Mouse (Mus musculus) heart, embryonic 13.5 days (tissue): ENCODE data around the gene Wipi2. TPM values are rescaled to one million over a fixed set of nuclear protein-coding genes. Genes with fewer than 3 reads are reported as not detected.

Source experiments
- ATAC-seq: fragments of 200-750 bp; cut with Nextera tagmentation; 2 replicates; pipeline ENCODE4 v1.8.0; 2017; ENCODE audit warnings: moderate TSS enrichment; ENCODE audit not compliant: insufficient number of reproducible peaks, low FRiP score, low TSS enrichment; ENCODE audit errors: extremely low read depth
- H3K27ac ChIP-seq: fragments of 300-500 bp; sonication (generic); replicated peaks from 2 replicates; pipeline ENCODE4 v1.5.1; 2015; ENCODE audit warnings: moderate library complexity, mild to moderate bottlenecking, inconsistent platforms
- H3K27me3 ChIP-seq: fragments of 300-500 bp; sonication (generic); replicated peaks from 2 replicates; pipeline ENCODE4 v1.6.1; 2015; ENCODE audit warnings: mild to moderate bottlenecking, inconsistent platforms
- H3K36me3 ChIP-seq: fragments of 300-500 bp; sonication (generic); 2 replicates; pipeline ENCODE4 v1.6.1; 2015; ENCODE audit warnings: mild to moderate bottlenecking, inconsistent platforms
- H3K4me1 ChIP-seq: fragments of 300-500 bp; sonication (generic); 2 replicates; pipeline ENCODE4 v1.6.1; 2015; ENCODE audit warnings: inconsistent platforms
- H3K4me2 ChIP-seq: fragments of 300-500 bp; sonication (generic); 2 replicates; pipeline ENCODE4 v1.6.1; 2015; ENCODE audit warnings: inconsistent platforms, mild to moderate bottlenecking, moderate library complexity
- H3K4me3 ChIP-seq: fragments of 300-500 bp; sonication (generic); 2 replicates; pipeline ENCODE4 v1.5.1; 2015; ENCODE audit warnings: moderate library complexity, mild to moderate bottlenecking, inconsistent platforms
- H3K9ac ChIP-seq: fragments of 300-500 bp; sonication (generic); 2 replicates; pipeline ENCODE4 v1.6.1; 2015; ENCODE audit warnings: inconsistent platforms, mild to moderate bottlenecking, moderate library complexity
- H3K9me3 ChIP-seq: fragments of 300-500 bp; sonication (generic); 2 replicates; pipeline ENCODE4 v1.6.1; 2016; ENCODE audit warnings: inconsistent platforms
- WGBS: fragments of 180-500 bp; shearing (Covaris S2); methylation state at CpG from one replicate; pipeline ENCODE4 v1.1.7; 2015; ENCODE audit warnings: mixed read lengths; 5-methylcytosine and 5-hydroxymethylcytosine counted together
- polyA plus RNA-seq: library from polyadenylated mRNA; unstranded; fragments of >200 nt; fragmentation: Nextera tagmentation; extraction: Ambion mirVana; gene quantifications from 2 replicates; pipeline ENCODE4 v1.2.1, GENCODE M21; 2015

The Wipi2 gene
- polyA plus RNA-seq, 1 experiment from 2014 or later: 25.8 TPM

GRCm38 (mm10) chr5:142608989-142609325 is 18.5 kb upstream of the Wipi2 start:
- Histone ChIP-seq H3K27me3 (peaks cover 54% of the 10 kb centered on the region), H3K9me3 (no peaks in the 10 kb centered on the region), H3K27ac (no peak overlapping the region), H3K4me2 (peak overlapping the region; percentile 77), H3K9ac (peak overlapping the region; percentile 74), H3K4me1 (peaks cover 10% of the 10 kb centered on the region), H3K36me3 (no peaks in the 10 kb centered on the region), H3K4me3 (peak overlapping the region; percentile 48)
- 9% methylated on average over 4 of the region's 4 CpGs for WGBS
- ATAC-seq: no peak

DNA sequence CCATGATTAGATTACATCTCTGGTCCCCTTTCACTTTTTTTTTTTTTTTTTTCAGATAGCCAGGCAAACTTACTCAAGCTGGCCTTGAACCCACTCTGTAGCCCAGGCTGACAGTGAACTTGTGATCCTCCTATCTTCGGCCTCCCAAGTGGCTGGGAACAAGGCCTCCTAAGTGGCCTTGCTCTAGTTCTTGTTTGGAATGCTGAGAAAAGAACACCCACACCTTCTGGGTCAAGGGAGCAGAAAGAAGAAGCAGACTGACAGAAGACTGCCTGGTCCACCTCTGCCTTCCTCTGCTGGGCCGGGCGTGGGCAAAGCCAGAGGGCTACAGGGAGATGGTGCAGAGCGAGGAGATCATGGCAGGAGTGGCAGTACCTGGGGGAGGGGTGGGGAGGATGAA is 17.1 kb upstream of the Wipi2 start:
- no peak overlapping the region for H3K4me2 ChIP-seq
- H3K4me3 ChIP-seq: no peak overlapping the region
- H3K9ac ChIP-seq: no peak overlapping the region
- no peak for ATAC-seq
- no peak overlapping the region for H3K27ac ChIP-seq
- no peaks in the 10 kb centered on the region for H3K9me3 ChIP-seq
- 69% methylated on average over 4 of the region's 4 CpGs for WGBS
- H3K4me1 ChIP-seq: peaks cover 10% of the 10 kb centered on the region
- peaks cover 44% of the 10 kb centered on the region for H3K27me3 ChIP-seq
- no peaks in the 10 kb centered on the region for H3K36me3 ChIP-seq

- H3K9me3 ChIP-seq: no peaks in the 10 kb centered on the region
- 67% methylated on average over 3 of the region's 3 CpGs for WGBS
- ATAC-seq: no peak
These were observed 13.0 kb upstream of the Wipi2 start for GRCm38 (mm10) chr5:142614513-142614912.

DNA sequence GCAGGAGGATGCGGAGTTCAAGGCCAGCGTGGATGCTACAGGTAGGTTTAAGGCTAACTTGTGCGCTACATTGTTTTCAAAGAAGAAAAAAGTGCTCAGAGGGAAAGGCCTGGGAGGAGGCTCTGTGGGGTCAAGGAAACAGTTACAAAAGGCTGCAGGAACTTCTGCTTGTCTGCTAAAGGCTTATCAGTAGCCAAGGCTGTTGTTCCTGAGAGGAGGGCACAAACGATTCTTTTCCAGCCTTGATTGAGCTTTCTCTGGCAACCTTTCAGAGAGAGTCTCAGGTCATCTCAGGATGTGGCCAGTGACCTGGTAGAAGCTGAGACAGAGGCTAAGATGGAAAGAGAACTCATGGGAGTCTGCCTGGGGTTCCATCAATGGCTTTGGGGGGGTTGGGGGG is 11.9 kb upstream of the Wipi2 start:
- no peak overlapping the region for H3K27ac ChIP-seq
- H3K4me3 ChIP-seq: no peak overlapping the region
- no peaks in the 10 kb centered on the region for H3K36me3 ChIP-seq
- no peak overlapping the region for H3K9ac ChIP-seq
- H3K27me3 ChIP-seq: peaks cover under 1% of the 10 kb centered on the region
- 75% methylated on average over 4 of the region's 4 CpGs for WGBS
- H3K4me2 ChIP-seq: no peak overlapping the region
- ATAC-seq: no peak
- no peaks in the 10 kb centered on the region for H3K4me1 ChIP-seq
- no peaks in the 10 kb centered on the region for H3K9me3 ChIP-seq

More at GRCm38 (mm10) chr5:142614513-142614912, 13.0 kb upstream of the Wipi2 start:
- H3K4me2 ChIP-seq: no peak overlapping the region
- H3K4me1 ChIP-seq: no peaks in the 10 kb centered on the region
- H3K27ac ChIP-seq: no peak overlapping the region
- no peak overlapping the region for H3K9ac ChIP-seq
- H3K4me3 ChIP-seq: no peak overlapping the region
- H3K27me3 ChIP-seq: peaks cover 12% of the 10 kb centered on the region
- H3K36me3 ChIP-seq: no peaks in the 10 kb centered on the region

DNA sequence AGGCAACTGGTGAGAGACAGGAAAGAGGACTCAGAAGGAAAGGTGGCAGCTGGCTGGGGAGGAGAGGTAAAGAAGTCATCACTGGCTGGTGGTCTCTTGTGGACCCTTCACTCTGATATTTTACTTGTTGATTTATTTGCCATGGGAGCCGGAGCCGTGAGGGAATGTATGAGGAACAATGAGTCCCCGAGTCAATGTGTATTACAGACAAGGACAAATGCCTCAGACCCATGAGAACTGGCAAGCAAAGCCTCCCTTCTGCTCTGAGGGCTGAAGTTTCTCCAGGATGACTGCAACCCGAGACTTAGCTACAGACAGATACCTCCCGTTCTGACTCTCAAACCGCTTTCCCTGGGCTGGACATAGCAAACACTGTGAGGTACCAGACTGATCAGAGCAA is 11.2 kb upstream of the Wipi2 start:
- H3K4me3 ChIP-seq: no peak overlapping the region
- 51% methylated on average over 6 of the region's 6 CpGs for WGBS
- no peak overlapping the region for H3K27ac ChIP-seq
- H3K4me2 ChIP-seq: no peak overlapping the region
- H3K36me3 ChIP-seq: no peaks in the 10 kb centered on the region
- no peak overlapping the region for H3K9ac ChIP-seq
- H3K27me3 ChIP-seq: no peaks in the 10 kb centered on the region; the same call in 1 of the 2 replicates
- H3K9me3 ChIP-seq: no peaks in the 10 kb centered on the region
- no peak for ATAC-seq
- no peaks in the 10 kb centered on the region for H3K4me1 ChIP-seq

DNA sequence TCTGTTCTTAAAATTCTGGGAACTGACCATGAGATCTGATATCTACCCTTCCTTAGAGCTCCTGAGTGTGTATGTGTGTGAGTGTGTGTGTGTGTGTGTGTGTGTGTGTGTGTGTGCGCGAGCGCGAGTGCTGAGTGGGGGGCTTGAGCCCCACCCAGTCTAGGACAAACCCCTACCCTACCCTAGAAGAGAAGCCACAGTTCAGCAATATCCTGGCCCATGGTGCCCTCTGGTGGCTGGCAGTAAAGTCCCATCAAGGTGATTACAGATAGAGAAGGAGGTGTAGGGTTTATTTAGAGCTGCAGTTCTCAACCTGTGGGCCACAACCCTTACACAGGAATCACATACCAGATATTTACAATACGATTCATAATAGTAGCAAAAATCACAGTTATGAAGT is 7.6 kb upstream of the Wipi2 start:
- no peak for ATAC-seq
- Histone ChIP-seq H3K4me1 (no peaks in the 10 kb centered on the region), H3K4me3 (no peak overlapping the region), H3K4me2 (no peak overlapping the region), H3K36me3 (no peaks in the 10 kb centered on the region), H3K27ac (no peak overlapping the region), H3K9me3 (no peaks in the 10 kb centered on the region), H3K9ac (no peak overlapping the region), H3K27me3 (peaks cover under 1% of the 10 kb centered on the region; the same call in 1 of the 2 replicates)
- 19% methylated on average over 5 of the region's 5 CpGs for WGBS

GRCm38 (mm10) chr5:142621421-142621820 is 6.1 kb upstream of the Wipi2 start:
- Histone ChIP-seq H3K27me3 (peaks cover 15% of the 10 kb centered on the region), H3K4me3 (no peak overlapping the region), H3K27ac (no peak overlapping the region), H3K9ac (no peak overlapping the region), H3K4me2 (no peak overlapping the region), H3K9me3 (no peaks in the 10 kb centered on the region), H3K4me1 (no peaks in the 10 kb centered on the region), H3K36me3 (no peaks in the 10 kb centered on the region)
- ATAC-seq: no peak
- WGBS: 55% methylated on average over 2 of the region's 2 CpGs

- H3K27me3 ChIP-seq: peaks cover 16% of the 10 kb centered on the region
- no peak overlapping the region for H3K9ac ChIP-seq
- WGBS: 57% methylated on average over 1 of the region's 1 CpGs
- H3K36me3 ChIP-seq: no peaks in the 10 kb centered on the region
- no peak for ATAC-seq
- H3K4me2 ChIP-seq: no peak overlapping the region
- H3K9me3 ChIP-seq: no peaks in the 10 kb centered on the region
- no peak overlapping the region for H3K27ac ChIP-seq
- no peaks in the 10 kb centered on the region for H3K4me1 ChIP-seq
- no peak overlapping the region for H3K4me3 ChIP-seq
These were observed 5.4 kb upstream of the Wipi2 start for GRCm38 (mm10) chr5:142622134-142622533.

DNA sequence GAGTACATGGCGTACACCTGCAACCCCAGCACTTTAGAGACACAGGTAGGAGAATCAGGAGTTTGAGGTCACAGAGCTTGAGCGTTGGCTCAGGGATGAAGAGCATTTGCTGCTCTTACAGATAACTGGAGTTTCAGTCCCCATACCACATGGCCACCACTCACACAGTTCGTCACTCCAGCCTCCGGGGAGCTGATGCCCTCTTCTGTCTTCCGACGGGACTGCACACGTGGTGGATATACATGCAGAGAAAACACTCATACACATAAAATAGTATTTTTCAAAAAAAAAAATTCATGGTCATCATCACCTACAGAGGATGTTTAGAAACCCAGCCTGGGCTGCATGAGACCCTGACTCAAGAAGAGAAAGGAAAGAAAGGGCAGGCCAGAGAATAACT is 4.4 kb upstream of the Wipi2 start:
- H3K36me3 ChIP-seq: no peaks in the 10 kb centered on the region
- H3K27ac ChIP-seq: no peak overlapping the region
- H3K4me1 ChIP-seq: peaks cover 4% of the 10 kb centered on the region
- no peak overlapping the region for H3K9ac ChIP-seq
- no peak overlapping the region for H3K4me3 ChIP-seq
- no peak overlapping the region for H3K4me2 ChIP-seq
- ATAC-seq: no peak
- peaks cover 16% of the 10 kb centered on the region for H3K27me3 ChIP-seq
- 82% methylated on average over 7 of the region's 7 CpGs for WGBS
- H3K9me3 ChIP-seq: no peaks in the 10 kb centered on the region

DNA sequence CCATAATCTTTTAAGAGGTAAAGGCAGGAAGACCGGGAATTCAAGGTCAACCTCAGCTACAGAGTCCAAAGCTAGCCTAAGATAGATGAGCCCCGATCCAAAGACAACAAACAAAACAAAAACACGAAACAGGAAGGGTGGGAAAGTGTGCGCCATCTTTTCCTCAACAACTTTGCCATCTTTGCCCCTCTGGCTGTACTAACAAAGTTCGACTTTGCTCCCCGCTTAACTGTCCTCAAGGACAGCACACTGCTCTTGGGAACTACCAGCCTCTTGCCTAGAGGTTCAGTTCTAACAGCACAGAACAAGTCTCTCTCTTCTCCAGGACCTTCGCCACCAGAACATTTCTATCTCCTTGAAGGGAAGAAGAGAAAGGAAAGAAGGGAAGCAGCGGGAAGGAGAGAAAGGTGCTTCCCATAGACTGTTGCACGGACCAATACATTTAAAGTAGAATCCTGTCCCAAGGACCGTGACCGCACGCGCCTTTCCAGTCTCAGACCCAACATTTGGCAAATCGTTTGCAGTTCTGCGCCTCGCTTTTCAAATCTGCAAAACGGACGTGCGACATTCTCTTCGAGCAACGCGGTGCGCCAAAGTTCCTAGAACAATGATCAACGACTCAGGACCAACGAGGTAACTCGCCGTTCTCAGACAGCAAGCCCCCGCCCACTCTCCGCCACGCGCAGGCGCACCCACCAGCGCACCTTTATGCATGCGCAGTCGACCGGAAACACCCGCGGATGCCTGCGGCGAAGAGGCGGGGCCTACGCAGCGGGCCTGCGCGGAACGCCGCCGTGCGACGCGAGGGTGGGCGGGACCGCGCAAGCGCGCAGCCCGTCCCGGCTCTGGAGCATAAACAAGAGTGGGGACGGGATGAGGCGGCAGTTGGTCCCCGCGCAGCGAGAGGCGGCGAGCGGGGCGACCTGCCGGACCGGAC is 1.5 kb downstream of the Wipi2 start:
- Histone ChIP-seq H3K9ac (peak overlapping the region; percentile 96), H3K27ac (peak overlapping the region; percentile 94), H3K4me3 (peak overlapping the region; percentile 92), H3K36me3 (peaks cover 13% of the 10 kb centered on the region), H3K9me3 (no peaks in the 10 kb centered on the region), H3K4me1 (peaks cover 22% of the 10 kb centered on the region), H3K27me3 (peaks cover 16% of the 10 kb centered on the region), H3K4me2 (peak overlapping the region; percentile 92)
- WGBS: under 1% methylated on average over 69 of the region's 69 CpGs
- ATAC-seq: peak; percentile 97

DNA sequence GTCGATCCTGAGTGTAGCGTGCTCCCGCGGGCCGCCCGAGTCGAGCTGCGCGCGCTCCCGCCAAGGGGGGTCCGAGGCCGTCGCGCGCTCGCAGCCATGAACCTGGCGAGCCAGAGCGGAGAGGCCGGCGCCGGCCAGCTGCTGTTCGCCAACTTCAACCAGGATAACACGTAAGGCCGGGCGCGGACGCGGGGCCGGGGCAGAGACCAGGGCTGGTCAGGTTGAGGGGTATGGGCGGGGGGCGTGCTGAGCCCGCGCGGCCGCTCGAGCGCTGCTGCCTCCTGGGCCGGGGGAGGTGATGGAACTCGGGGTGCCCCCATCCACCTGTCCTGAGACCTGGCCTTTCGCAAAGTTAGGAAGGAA is 2.1 kb downstream of the Wipi2 start:
- no peaks in the 10 kb centered on the region for H3K9me3 ChIP-seq
- under 1% methylated on average over 40 of the region's 41 CpGs for WGBS
- ATAC-seq: peak; percentile 58
- H3K4me3 ChIP-seq: peak overlapping the region; percentile 92
- H3K9ac ChIP-seq: peak overlapping the region; percentile 96
- peak overlapping the region; percentile 83 for H3K27ac ChIP-seq
- H3K36me3 ChIP-seq: peaks cover 19% of the 10 kb centered on the region
- peaks cover 16% of the 10 kb centered on the region for H3K27me3 ChIP-seq
- peak overlapping the region; percentile 92 for H3K4me2 ChIP-seq
- H3K4me1 ChIP-seq: peaks cover 22% of the 10 kb centered on the region

DNA sequence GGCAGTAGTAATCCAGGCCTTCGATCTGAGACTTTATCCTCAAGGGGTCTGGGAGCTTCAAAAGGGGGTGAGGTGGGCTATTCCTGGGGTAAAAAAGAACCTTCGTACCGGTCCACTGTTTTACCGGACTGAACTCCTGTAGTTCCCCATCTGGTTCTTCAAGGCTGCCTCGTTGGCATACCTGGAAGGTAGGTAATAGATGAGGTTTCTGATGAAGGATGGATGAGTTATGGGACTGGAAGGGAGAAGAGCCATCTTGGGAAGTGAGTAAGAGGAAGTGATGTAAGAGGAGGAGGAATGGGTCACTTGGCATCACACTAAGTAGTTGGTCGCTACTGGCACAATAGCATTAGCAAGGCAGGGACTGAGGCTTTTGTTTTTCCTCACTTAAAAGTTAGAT is 2.7 kb downstream of the Wipi2 start:
- no peak for ATAC-seq
- Histone ChIP-seq H3K4me2 (peak overlapping the region; percentile 92), H3K36me3 (peaks cover 24% of the 10 kb centered on the region), H3K9ac (peak overlapping the region; percentile 96), H3K4me3 (peak overlapping the region; percentile 92), H3K27ac (peak overlapping the region; percentile 83; the same call in 1 of the 2 replicates), H3K9me3 (no peaks in the 10 kb centered on the region), H3K27me3 (peaks cover 12% of the 10 kb centered on the region), H3K4me1 (peaks cover 22% of the 10 kb centered on the region)
- WGBS: 13% methylated on average over 6 of the region's 6 CpGs
